Mouse (Mus musculus): ENCODE results near the gene Slc24a4. TPM values are rescaled to one million over a fixed set of nuclear protein-coding genes. Genes with fewer than 3 reads are reported as not detected.

Gene Slc24a4
- polyA plus RNA-seq, 1 experiment from 2014 or later = 0.17 TPM

- Histone ChIP-seq H3K4me3 (ENCODE audit: low read depth, low read length) (no peak overlapping the region), H3K27me3 (replicated peaks; ENCODE audit: control insufficient read depth, insufficient read depth, low read length) (no peaks in the 10 kb centered on the region), H3K9me3 (ENCODE audit: control insufficient read depth) (no peaks in the 10 kb centered on the region), H3K36me3 (ENCODE audit: control insufficient read depth, insufficient read depth) (no peaks in the 10 kb centered on the region), H3K4me2 (replicated peaks; ENCODE audit: low read depth) (0 out of 2 replicates have a peak overlapping the region, but pooled peaks have one; percentile 10), H3K9ac (ENCODE audit: low read depth, low read length) (no peak overlapping the region), H3K27ac (ENCODE audit: low read depth, low read length) (peak overlapping the region; percentile 86), H3K4me1 (replicated peaks; ENCODE audit: control insufficient read depth, insufficient read depth, low read length) (peaks cover 15% of the 10 kb centered on the region; the same call in 1 of the 2 replicates)
- WGBS = 8% methylated on average over 8 of the region's 8 CpGs
- peak; percentile 96 for ATAC-seq
- no peak for TF ChIP-seq CTCF (IDR thresholded peaks at IDR 0.05; ENCODE audit: low read depth)
These were observed 133.4 kb downstream of the Slc24a4 start for GRCm38 (mm10) chr12:102261933-102262396.

- Histone ChIP-seq H3K27me3 (replicated peaks; ENCODE audit: control insufficient read depth, insufficient read depth, low read length) (no peaks in the 10 kb centered on the region), H3K4me1 (replicated peaks; ENCODE audit: control insufficient read depth, insufficient read depth, low read length) (peaks cover 15% of the 10 kb centered on the region; the same call in 1 of the 2 replicates), H3K27ac (ENCODE audit: low read depth, low read length) (peak overlapping the region; percentile 86; the same call in 1 of the 2 replicates), H3K4me2 (replicated peaks; ENCODE audit: low read depth) (no peak overlapping the region), H3K9me3 (ENCODE audit: control insufficient read depth) (no peaks in the 10 kb centered on the region), H3K9ac (ENCODE audit: low read depth, low read length) (no peak overlapping the region), H3K36me3 (ENCODE audit: control insufficient read depth, insufficient read depth) (no peaks in the 10 kb centered on the region), H3K4me3 (ENCODE audit: low read depth, low read length) (no peak overlapping the region)
- no peak for ATAC-seq
- WGBS = 78% methylated on average over 2 of the region's 2 CpGs
- no peak for TF ChIP-seq CTCF (IDR thresholded peaks at IDR 0.05; ENCODE audit: low read depth)
These were observed 134.3 kb downstream of the Slc24a4 start for GRCm38 (mm10) chr12:102262809-102263208.

GRCm38 (mm10) chr12:102263249-102263648 is 134.7 kb downstream of the Slc24a4 start:
- H3K27ac ChIP-seq (ENCODE audit: low read depth, low read length) = no peak overlapping the region
- H3K9ac ChIP-seq (ENCODE audit: low read depth, low read length) = no peak overlapping the region
- no peak for ATAC-seq

DNA sequence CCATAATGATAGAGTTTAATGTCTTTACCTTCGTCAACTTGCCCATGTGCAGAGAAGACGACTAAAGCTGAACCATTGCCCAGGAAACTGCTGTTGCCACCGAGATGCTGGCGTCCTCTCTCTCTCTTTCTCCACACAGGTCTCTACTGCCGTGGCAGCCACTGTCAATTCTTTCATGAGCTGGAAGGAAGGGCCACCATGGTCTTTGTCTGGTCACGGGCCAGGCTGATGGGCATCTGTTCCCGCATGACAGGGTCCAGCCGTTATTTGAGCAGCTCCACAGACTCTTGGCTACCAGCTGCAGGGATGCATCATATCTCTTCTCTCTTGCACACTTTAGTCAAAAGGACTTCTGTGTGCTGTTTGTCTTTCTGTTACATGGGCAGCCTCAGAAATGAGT is 137.9 kb downstream of the Slc24a4 start:
- WGBS = 89% methylated on average over 8 of the region's 8 CpGs
- H3K27me3 ChIP-seq (replicated peaks; ENCODE audit: control insufficient read depth, insufficient read depth, low read length) = no peaks in the 10 kb centered on the region
- no peaks in the 10 kb centered on the region for H3K36me3 ChIP-seq (ENCODE audit: control insufficient read depth, insufficient read depth)
- H3K4me3 ChIP-seq (ENCODE audit: low read depth, low read length) = no peak overlapping the region
- no peak overlapping the region for H3K4me2 ChIP-seq (replicated peaks; ENCODE audit: low read depth)
- H3K4me1 ChIP-seq (replicated peaks; ENCODE audit: control insufficient read depth, insufficient read depth, low read length) = peaks cover 12% of the 10 kb centered on the region; the same call in 1 of the 2 replicates
- TF ChIP-seq CTCF (IDR thresholded peaks at IDR 0.05; ENCODE audit: low read depth) = no peak
- no peak overlapping the region for H3K27ac ChIP-seq (ENCODE audit: low read depth, low read length)
- no peak for ATAC-seq
- no peak overlapping the region for H3K9ac ChIP-seq (ENCODE audit: low read depth, low read length)
- no peaks in the 10 kb centered on the region for H3K9me3 ChIP-seq (ENCODE audit: control insufficient read depth)

More at GRCm38 (mm10) chr12:102263249-102263648, 134.7 kb downstream of the Slc24a4 start:
- H3K27me3 ChIP-seq (replicated peaks; ENCODE audit: control insufficient read depth, insufficient read depth, low read length) = no peaks in the 10 kb centered on the region
- H3K4me1 ChIP-seq (replicated peaks; ENCODE audit: control insufficient read depth, insufficient read depth, low read length) = peaks cover 15% of the 10 kb centered on the region; the same call in 1 of the 2 replicates
- TF ChIP-seq CTCF (IDR thresholded peaks at IDR 0.05; ENCODE audit: low read depth) = no peak
- no peak overlapping the region for H3K4me3 ChIP-seq (ENCODE audit: low read depth, low read length)
- H3K9me3 ChIP-seq (ENCODE audit: control insufficient read depth) = no peaks in the 10 kb centered on the region
- no peak overlapping the region for H3K4me2 ChIP-seq (replicated peaks; ENCODE audit: low read depth)
- no peaks in the 10 kb centered on the region for H3K36me3 ChIP-seq (ENCODE audit: control insufficient read depth, insufficient read depth)

GRCm38 (mm10) chr12:102269144-102269543 is 140.6 kb downstream of the Slc24a4 start:
- Histone ChIP-seq H3K27me3 (replicated peaks; ENCODE audit: control insufficient read depth, insufficient read depth, low read length) (no peaks in the 10 kb centered on the region), H3K9me3 (ENCODE audit: control insufficient read depth) (no peaks in the 10 kb centered on the region), H3K27ac (ENCODE audit: low read depth, low read length) (no peak overlapping the region), H3K4me3 (ENCODE audit: low read depth, low read length) (no peak overlapping the region), H3K4me2 (replicated peaks; ENCODE audit: low read depth) (no peak overlapping the region), H3K4me1 (replicated peaks; ENCODE audit: control insufficient read depth, insufficient read depth, low read length) (no peaks in the 10 kb centered on the region), H3K9ac (ENCODE audit: low read depth, low read length) (no peak overlapping the region), H3K36me3 (ENCODE audit: control insufficient read depth, insufficient read depth) (no peaks in the 10 kb centered on the region)
- no peak for TF ChIP-seq CTCF (IDR thresholded peaks at IDR 0.05; ENCODE audit: low read depth)
- WGBS = 49% methylated on average over 2 of the region's 2 CpGs
- no peak for ATAC-seq

GRCm38 (mm10) chr12:102270776-102271405 is 142.4 kb downstream of the Slc24a4 start:
- 70% methylated on average over 6 of the region's 6 CpGs for WGBS
- Histone ChIP-seq H3K4me2 (replicated peaks; ENCODE audit: low read depth) (no peak overlapping the region), H3K9ac (ENCODE audit: low read depth, low read length) (no peak overlapping the region), H3K9me3 (ENCODE audit: control insufficient read depth) (no peaks in the 10 kb centered on the region), H3K36me3 (ENCODE audit: control insufficient read depth, insufficient read depth) (no peaks in the 10 kb centered on the region), H3K4me1 (replicated peaks; ENCODE audit: control insufficient read depth, insufficient read depth, low read length) (no peaks in the 10 kb centered on the region), H3K4me3 (ENCODE audit: low read depth, low read length) (no peak overlapping the region), H3K27me3 (replicated peaks; ENCODE audit: control insufficient read depth, insufficient read depth, low read length) (no peaks in the 10 kb centered on the region), H3K27ac (ENCODE audit: low read depth, low read length) (no peak overlapping the region)
- TF ChIP-seq CTCF (IDR thresholded peaks at IDR 0.05; ENCODE audit: low read depth) = no peak
- no peak for ATAC-seq
